Mouse (Mus musculus) central nervous system, embryonic 14 days (tissue): ENCODE data around the gene Car1. TPM values are rescaled to one million over a fixed set of nuclear protein-coding genes. Genes with fewer than 3 reads are reported as not detected.

ENCODE experiments used
- polyA plus RNA-seq: library from polyadenylated mRNA; depleted of rRNA; stranded (reverse); fragments of >200 nt; gene quantifications from 2 replicates; pipeline ENCODE4 v1.2.3, GENCODE M21; 2012; rRNA removed

The Car1 gene
- polyA plus RNA-seq: 0.06 TPM in 1 of 2 replicates, not detected in the other

GRCm38 (mm10) chr3:14808211-14808610, at the start of gene Car1:
Gene Car1, minus strand, starts transcription at chr3:14808368.

Other genes starting within 250 kb of the Car1 start
- gene 1810022K09Rik, start 197.1 kb downstream of the Car1 start, polyA plus RNA-seq: 195 and 244 TPM in 2 replicates
- gene Car13, start 166.6 kb downstream of the Car1 start, polyA plus RNA-seq: 1.7 and 3.4 TPM in 2 replicates
- gene Car3, start 55.1 kb upstream of the Car1 start, polyA plus RNA-seq: 1.8 and 7.0 TPM in 2 replicates
- gene Car2, start 77.9 kb upstream of the Car1 start, polyA plus RNA-seq: 21.2 and 21.5 TPM in 2 replicates